Mouse (Mus musculus): ENCODE results near the gene Vps36. TPM values are rescaled to one million over a fixed set of nuclear protein-coding genes. Genes with fewer than 3 reads are reported as not detected.

Vps36 gene
- total and polyA plus RNA-seq, 3 experiments, result 21.7 to 27.9 TPM; not detected in 1

DNA sequence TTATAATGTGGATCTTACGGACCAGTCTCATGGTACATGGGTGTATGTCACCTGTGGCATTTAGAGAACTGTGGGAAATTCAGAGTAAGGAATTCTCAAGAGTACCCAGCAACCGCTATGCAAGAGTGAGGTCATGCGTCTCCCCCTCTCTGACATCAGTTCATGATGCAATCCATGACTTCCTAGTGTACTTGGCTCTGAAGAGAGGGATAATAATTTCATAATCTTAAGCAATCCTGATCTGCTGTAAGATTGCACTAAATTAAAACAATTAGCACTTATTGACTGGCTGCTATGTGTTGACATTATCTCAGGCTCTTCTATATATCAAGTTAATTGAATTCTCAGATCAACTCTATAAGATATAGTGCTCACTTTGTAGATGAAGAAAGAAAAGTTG is 74.2 kb downstream of the Vps36 start:
- Histone ChIP-seq H3K27me3 (ENCODE audit: control insufficient read depth in 1 of 2, insufficient read depth in 2 of 2, low read length in 2 of 2) (0 out of 4 replicates have a peak, but pooled peaks cover 0 to 2% of the 10 kb centered on the region in 2 experiments), H3K4me1 (ENCODE audit: control insufficient read depth in 1 of 2, insufficient read depth in 2 of 2, low read length in 2 of 2) (no peaks in the 10 kb centered on the region), H3K27ac (ENCODE audit: control insufficient read depth, low read depth, low read length) (no peak overlapping the region), H3K79me2 (ENCODE audit: control insufficient read depth, insufficient read depth, low read length, poor library complexity) (no peaks in the 10 kb centered on the region), H3K9me3 (replicated peaks; ENCODE audit: insufficient read depth, low read length) (no peaks in the 10 kb centered on the region), H3K36me3 (ENCODE audit: control insufficient read depth in 1 of 2, insufficient read depth in 2 of 2, low read length in 2 of 2) (no peaks in the 10 kb centered on the region), H3K4me3 (ENCODE audit: control insufficient read depth in 1 of 2, insufficient read depth in 1 of 2, low read depth in 2 of 2, low read length in 2 of 2) (no peak overlapping the region), H3K9ac (ENCODE audit: control insufficient read depth, low read depth, low read length, poor library complexity, severe bottlenecking) (no peak overlapping the region)
- no peak for DNase-seq (ENCODE audit: low read depth, low spot score)
- TF ChIP-seq TAL1 (IDR thresholded peaks at IDR 0.05; ENCODE audit: low read length), result no peak
- TF ChIP-seq USF1 (IDR thresholded peaks at IDR 0.05; ENCODE audit: low read depth, low read length), result no peak
- TF ChIP-seq ZNF384 (IDR thresholded peaks at IDR 0.05; ENCODE audit: low read depth, low read length), result no peak
- TF ChIP-seq ETS1 (IDR thresholded peaks at IDR 0.05; ENCODE audit: low read depth, low read length), result no peak
- no peak for TF ChIP-seq BHLHE40 (IDR thresholded peaks at IDR 0.05; ENCODE audit: borderline replicate concordance, low read depth, low read length)
- no peak for TF ChIP-seq UBTF (IDR thresholded peaks at IDR 0.05; ENCODE audit: borderline replicate concordance, insufficient read depth, low read depth, low read length)
- TF ChIP-seq MEF2A (IDR thresholded peaks at IDR 0.05; ENCODE audit: extremely low read depth, insufficient replicate concordance, low read depth, low read length, poor library complexity, severe bottlenecking), result no peak
- TF ChIP-seq ELF1 (IDR thresholded peaks at IDR 0.05; ENCODE audit: low read depth, low read length), result no peak
- no peak for TF ChIP-seq ZKSCAN1 (IDR thresholded peaks at IDR 0.05; ENCODE audit: low read depth, low read length)
- no peak for TF ChIP-seq USF2 (IDR thresholded peaks at IDR 0.05; ENCODE audit: borderline replicate concordance in 1 of 2, insufficient read depth in 1 of 2, low read depth in 1 of 2, low read length in 2 of 2)
- no peak for TF ChIP-seq CHD1 (IDR thresholded peaks at IDR 0.05; ENCODE audit: low read depth, low read length)
- no peak for TF ChIP-seq NELFE (IDR thresholded peaks at IDR 0.05; ENCODE audit: low read depth, low read length)
- TF ChIP-seq RAD21 (IDR thresholded peaks at IDR 0.05; ENCODE audit: low read depth, low read length), result no peak
- no peak for TF ChIP-seq POLR2AphosphoS5 (IDR thresholded peaks at IDR 0.05; ENCODE audit: borderline replicate concordance, low read depth, low read length)
- no peak for TF ChIP-seq GATA1 (IDR thresholded peaks at IDR 0.05; ENCODE audit: low read depth, low read length)
- TF ChIP-seq MYC (IDR thresholded peaks at IDR 0.05; ENCODE audit: low read depth, low read length), result no peak
- TF ChIP-seq GABPA (IDR thresholded peaks at IDR 0.05; ENCODE audit: low read depth, low read length), result no peak
- no peak for TF ChIP-seq POLR2AphosphoS2 (IDR thresholded peaks at IDR 0.05; ENCODE audit: low read length)
- no peak for TF ChIP-seq CTCF (IDR thresholded peaks at IDR 0.05 in 2 of 3, conservative IDR thresholded peaks at IDR 0.05 in 1 of 3; ENCODE audit: control insufficient read depth in 1 of 3, insufficient read depth in 1 of 3, low read depth in 2 of 3, low read length in 3 of 3, poor library complexity in 1 of 3, severe bottlenecking in 1 of 3)
- no peak for TF ChIP-seq NRF1 (IDR thresholded peaks at IDR 0.05; ENCODE audit: insufficient read depth, low read depth, low read length, poor library complexity, severe bottlenecking)

Other genes with a start within 250 kb of the Vps36 start
- gene Defb13, start 246.0 kb upstream of the Vps36 start, total RNA-seq (2012; rRNA removed), result not detected in 2 replicates
- gene Defb13, start 246.0 kb upstream of the Vps36 start, polyA plus RNA-seq (2012; ENCODE audit: insufficient read depth in 1 of 2, insufficient read length in 2 of 2, low read depth in 1 of 2, low replicate concordance in 2 of 2, missing spikeins in 1 of 2), result not detected
- not detected in 2 replicates for gene Fam90a1a, start 234.1 kb upstream of the Vps36 start, total RNA-seq (2012; rRNA removed)
- not detected for gene Fam90a1a, start 234.1 kb upstream of the Vps36 start, polyA plus RNA-seq (2012; ENCODE audit: insufficient read depth in 1 of 2, insufficient read length in 2 of 2, low read depth in 1 of 2, low replicate concordance in 2 of 2, missing spikeins in 1 of 2)
- gene Ccdc70, start 223.0 kb upstream of the Vps36 start, total RNA-seq (2012; rRNA removed), result not detected in 2 replicates
- not detected for gene Ccdc70, start 223.0 kb upstream of the Vps36 start, polyA plus RNA-seq (2012; ENCODE audit: insufficient read depth in 1 of 2, insufficient read length in 2 of 2, low read depth in 1 of 2, low replicate concordance in 2 of 2, missing spikeins in 1 of 2)
- gene Atp7b, start 132.5 kb upstream of the Vps36 start, total RNA-seq (2012; rRNA removed), result 28.7 and 32.5 TPM in 2 replicates
- 10 to 100 TPM in 1 of 2 experiments, not detected in 1; 29.4 TPM for gene Atp7b, start 132.5 kb upstream of the Vps36 start, polyA plus RNA-seq (2012; ENCODE audit: insufficient read depth in 1 of 2, insufficient read length in 2 of 2, low read depth in 1 of 2, low replicate concordance in 2 of 2, missing spikeins in 1 of 2)
- 18.6 and 22.2 TPM in 2 replicates for gene Alg11, start 132.1 kb upstream of the Vps36 start, total RNA-seq (2012; rRNA removed)
- gene Alg11, start 132.1 kb upstream of the Vps36 start, polyA plus RNA-seq (2012; ENCODE audit: insufficient read depth in 1 of 2, insufficient read length in 2 of 2, low read depth in 1 of 2, low replicate concordance in 2 of 2, missing spikeins in 1 of 2), result 10 to 100 TPM; 17.2 to 55.0 TPM
- not detected in 2 replicates for gene Nek5, start 67.8 kb upstream of the Vps36 start, total RNA-seq (2012; rRNA removed)
- under 1 TPM in 1 of 2 experiments, not detected in 1; 0.04 TPM for gene Nek5, start 67.8 kb upstream of the Vps36 start, polyA plus RNA-seq (2012; ENCODE audit: insufficient read depth in 1 of 2, insufficient read length in 2 of 2, low read depth in 1 of 2, low replicate concordance in 2 of 2, missing spikeins in 1 of 2)
- 2.0 and 3.0 TPM in 2 replicates for gene Nek3, start 26.4 kb upstream of the Vps36 start, total RNA-seq (2012; rRNA removed)
- 1 to 10 TPM in 1 of 2 experiments, not detected in 1; 3.5 TPM for gene Nek3, start 26.4 kb upstream of the Vps36 start, polyA plus RNA-seq (2012; ENCODE audit: insufficient read depth in 1 of 2, insufficient read length in 2 of 2, low read depth in 1 of 2, low replicate concordance in 2 of 2, missing spikeins in 1 of 2)
- 25.5 and 26.4 TPM in 2 replicates for gene Ckap2, start 7.0 kb upstream of the Vps36 start, total RNA-seq (2012; rRNA removed)
- 10 to 100 TPM in 1 of 2 experiments, not detected in 1; 33.6 TPM for gene Ckap2, start 7.0 kb upstream of the Vps36 start, polyA plus RNA-seq (2012; ENCODE audit: insufficient read depth in 1 of 2, insufficient read length in 2 of 2, low read depth in 1 of 2, low replicate concordance in 2 of 2, missing spikeins in 1 of 2)
- not detected in 2 replicates for gene Thsd1, start 34.5 kb downstream of the Vps36 start, total RNA-seq (2012; rRNA removed)
- gene Thsd1, start 34.5 kb downstream of the Vps36 start, polyA plus RNA-seq (2012; ENCODE audit: insufficient read depth in 1 of 2, insufficient read length in 2 of 2, low read depth in 1 of 2, low replicate concordance in 2 of 2, missing spikeins in 1 of 2), result under 1 TPM in 1 of 2 experiments, not detected in 1; 0.10 TPM
- gene Tpte, start 90.6 kb downstream of the Vps36 start, total RNA-seq (2012; rRNA removed), result not detected in 2 replicates
- not detected for gene Tpte, start 90.6 kb downstream of the Vps36 start, polyA plus RNA-seq (2012; ENCODE audit: insufficient read depth in 1 of 2, insufficient read length in 2 of 2, low read depth in 1 of 2, low replicate concordance in 2 of 2, missing spikeins in 1 of 2)
- 16.0 and 21.7 TPM in 2 replicates for gene Slc25a15, start 205.8 kb downstream of the Vps36 start, total RNA-seq (2012; rRNA removed)
- gene Slc25a15, start 205.8 kb downstream of the Vps36 start, polyA plus RNA-seq (2012; ENCODE audit: insufficient read depth in 1 of 2, insufficient read length in 2 of 2, low read depth in 1 of 2, low replicate concordance in 2 of 2, missing spikeins in 1 of 2), result 10 to 100 TPM in 1 of 2 experiments, not detected in 1; 11.4 TPM
- 39.9 and 41.0 TPM in 2 replicates for gene Mrps31, start 218.6 kb downstream of the Vps36 start, total RNA-seq (2012; rRNA removed)
- gene Mrps31, start 218.6 kb downstream of the Vps36 start, polyA plus RNA-seq (2012; ENCODE audit: insufficient read depth in 1 of 2, insufficient read length in 2 of 2, low read depth in 1 of 2, low replicate concordance in 2 of 2, missing spikeins in 1 of 2), result 10 to 100 TPM in 1 of 2 experiments, not detected in 1; 34.0 TPM

Measured in MEL (cell line).